Mouse (Mus musculus) myocyte (in vitro differentiated cells): ENCODE results near the gene Rnf180.

Source experiments
- CEBPB ChIP-seq: IDR thresholded peaks from 2 replicates; pipeline ENCODE4 v1.6.1; 2011; ENCODE audit warnings: mild to moderate bottlenecking, moderate library complexity; ENCODE audit not compliant: poor library complexity, insufficient read depth, severe bottlenecking
- E2F4 ChIP-seq: IDR thresholded peaks from one replicate; pipeline ENCODE4 v1.6.1; 2011; ENCODE audit warnings: mild to moderate bottlenecking, control low read depth, moderate library complexity; ENCODE audit not compliant: insufficient read depth
- MAX ChIP-seq: IDR thresholded peaks from one replicate; pipeline ENCODE4 v1.6.1; 2011; ENCODE audit warnings: low read depth, mild to moderate bottlenecking, control low read depth
- MYOD1 ChIP-seq, 3 experiments: IDR thresholded peaks; one replicate each; pipeline ENCODE4 v1.6.1; 2011; ENCODE audit warnings: control low read depth in 2 of 3, low read depth in 2 of 3, mild to moderate bottlenecking in 2 of 3, moderate library complexity in 1 of 3; ENCODE audit not compliant: insufficient read length in 2 of 3, control insufficient read depth in 1 of 3
- MYOG ChIP-seq, 3 experiments: IDR thresholded peaks; one replicate each; pipeline ENCODE4 v1.6.1; 2011; ENCODE audit warnings: control low read depth in 2 of 3, low read depth in 2 of 3, mild to moderate bottlenecking in 2 of 3; ENCODE audit not compliant: insufficient read length in 2 of 3, control insufficient read depth in 1 of 3, insufficient read depth in 1 of 3
- POLR2A ChIP-seq: IDR thresholded peaks from one replicate; pipeline ENCODE4 v1.6.1; 2011; ENCODE audit warnings: low read depth, mild to moderate bottlenecking, control low read depth, moderate library complexity; ENCODE audit not compliant: insufficient read length
- POLR2AphosphoS2 ChIP-seq: IDR thresholded peaks from one replicate; pipeline ENCODE4 v1.6.1; 2011; ENCODE audit warnings: low read depth, control low read depth; ENCODE audit not compliant: insufficient read length
- REST ChIP-seq: IDR thresholded peaks from one replicate; pipeline ENCODE4 v1.6.1; 2011; ENCODE audit warnings: mild to moderate bottlenecking, control low read depth, moderate library complexity; ENCODE audit not compliant: insufficient read depth, insufficient read length
- SRF ChIP-seq: IDR thresholded peaks from one replicate; pipeline ENCODE4 v1.6.1; 2011; ENCODE audit warnings: low read depth; ENCODE audit not compliant: control insufficient read depth, insufficient read length
- TCF12 ChIP-seq: IDR thresholded peaks from one replicate; pipeline ENCODE4 v1.6.1; 2011; ENCODE audit warnings: mild to moderate bottlenecking, control low read depth; ENCODE audit not compliant: poor library complexity, insufficient read depth, severe bottlenecking
- TCF3 ChIP-seq: IDR thresholded peaks from one replicate; pipeline ENCODE4 v1.6.1; 2011; ENCODE audit warnings: low read depth, control low read depth; ENCODE audit not compliant: insufficient read length
- USF1 ChIP-seq: IDR thresholded peaks from one replicate; pipeline ENCODE4 v1.6.1; 2011; ENCODE audit warnings: low read depth, mild to moderate bottlenecking, control low read depth, moderate library complexity

DNA sequence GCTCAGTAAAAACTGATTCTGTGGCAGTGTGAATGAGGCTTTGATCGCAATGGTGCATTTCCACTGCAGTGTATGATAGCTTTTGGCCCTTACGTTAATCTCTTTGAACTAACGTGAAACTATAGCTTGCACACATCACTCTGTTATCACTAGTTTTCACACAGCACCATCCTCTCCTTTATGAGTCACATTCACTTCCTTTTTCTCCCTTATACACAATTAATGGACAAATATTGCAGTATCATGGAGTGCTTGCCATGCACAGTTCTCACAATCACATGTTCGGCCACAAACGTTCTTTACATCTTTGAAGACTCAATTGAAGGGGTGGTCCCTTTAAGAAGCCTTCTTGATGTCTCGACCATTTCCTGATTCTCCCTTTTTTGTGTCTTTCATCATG is 21.4 kb upstream of the Rnf180 start:
- no peak for TF ChIP-seq MYOG (IDR thresholded peaks at IDR 0.05; ENCODE audit: control insufficient read depth in 1 of 3, insufficient read depth in 1 of 3, insufficient read length in 2 of 3, low read depth in 2 of 3)
- no peak for TF ChIP-seq POLR2A
- no peak for TF ChIP-seq TCF12
- no peak for TF ChIP-seq USF1
- TF ChIP-seq MYOD1 (IDR thresholded peaks at IDR 0.05; ENCODE audit: control insufficient read depth in 1 of 3, insufficient read length in 2 of 3, low read depth in 2 of 3): no peak
- no peak for TF ChIP-seq REST
- TF ChIP-seq MAX: no peak
- no peak for TF ChIP-seq E2F4
- no peak for TF ChIP-seq POLR2AphosphoS2
- TF ChIP-seq CEBPB: no peak
- TF ChIP-seq TCF3: no peak
- no peak for TF ChIP-seq SRF
